Mouse (Mus musculus) frontal cortex, postnatal 14 days (tissue): Measurements from ENCODE around the gene Ints5.

Experiments used
- DNase-seq, 2 experiments: peaks; one replicate each; pipeline ENCODE4 v3.0.0; 2022; ENCODE audit warnings: low spot score in 2 of 2

Gene Ints5

GRCm38 (mm10) chr19:8928689-8929223 lies 36.0 kb downstream of the Ints5 start:
- DNase-seq, result no peak

DNA sequence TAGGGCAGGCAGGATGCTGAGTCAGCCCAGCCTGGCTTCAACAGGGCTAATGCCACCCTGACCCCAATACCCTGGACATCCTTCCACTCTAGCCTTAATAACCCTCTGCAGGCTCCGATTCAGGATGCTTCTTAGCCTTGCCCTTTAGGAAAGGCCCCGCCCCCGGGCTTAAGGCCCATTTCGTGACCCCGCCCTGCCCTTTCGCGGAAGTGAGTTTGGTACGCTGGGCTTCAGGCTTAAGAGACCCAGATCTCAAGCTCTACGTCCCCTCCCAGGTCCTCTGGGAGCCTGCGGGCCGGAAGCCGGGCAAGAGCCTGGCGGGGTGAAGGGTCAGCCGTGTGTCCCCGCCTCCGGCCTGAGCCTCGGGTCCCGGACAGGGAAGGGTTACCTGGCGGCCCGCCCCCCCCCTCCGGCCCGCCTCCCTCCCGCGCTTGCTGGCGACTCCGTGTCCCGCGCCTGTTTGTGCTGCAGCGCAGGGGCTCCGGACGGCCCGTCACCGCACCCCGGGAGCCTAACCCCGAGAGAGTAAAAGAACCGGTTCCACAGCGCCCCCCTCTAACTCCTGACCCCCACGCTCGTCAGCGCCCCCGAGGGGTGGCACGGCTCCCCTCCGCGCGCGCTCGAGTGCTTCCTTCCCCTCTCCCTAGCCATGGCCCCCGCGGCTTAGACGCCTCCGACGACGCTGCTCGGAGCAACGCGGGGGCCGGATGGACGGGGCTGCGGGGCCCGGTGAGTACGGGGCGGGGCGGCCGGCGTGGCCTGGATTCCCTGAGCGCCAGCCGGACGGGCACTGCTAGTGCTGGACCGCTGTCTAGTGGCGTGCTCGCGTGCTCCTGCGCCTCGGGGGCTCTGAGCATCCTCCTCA lies 36.7 kb downstream of the Ints5 start, which contains the start of the genes Rom1 and Eml3:
TSS of gene Rom1 (minus strand) at position 133 of the 865 bp plus-strand sequence.
TSS of gene Eml3 (plus strand) at position 329 of the 865 bp plus-strand sequence.
- DNase-seq, result peak; percentile 57 to 64

DNA sequence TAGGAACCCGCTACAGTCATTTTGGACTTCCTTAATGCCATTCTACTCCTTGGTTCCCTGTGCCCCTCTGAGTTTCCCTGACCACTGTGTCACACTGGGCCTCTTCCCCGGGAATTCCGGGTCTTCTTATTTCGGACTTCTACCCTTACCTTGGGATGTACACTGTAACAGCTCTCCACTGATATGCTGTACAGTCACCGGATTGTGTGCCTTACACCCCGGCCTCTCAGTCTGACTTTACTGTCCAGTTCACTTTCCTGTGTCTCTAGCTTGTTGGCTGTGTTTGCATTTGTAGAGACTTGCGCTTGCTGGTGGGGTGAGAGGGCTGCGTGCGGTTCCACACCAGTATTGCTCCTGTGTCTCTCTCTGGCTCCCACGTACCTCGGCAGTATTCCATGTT lies 37.3 kb downstream of the Ints5 start:
- DNase-seq, result no peak

DNA sequence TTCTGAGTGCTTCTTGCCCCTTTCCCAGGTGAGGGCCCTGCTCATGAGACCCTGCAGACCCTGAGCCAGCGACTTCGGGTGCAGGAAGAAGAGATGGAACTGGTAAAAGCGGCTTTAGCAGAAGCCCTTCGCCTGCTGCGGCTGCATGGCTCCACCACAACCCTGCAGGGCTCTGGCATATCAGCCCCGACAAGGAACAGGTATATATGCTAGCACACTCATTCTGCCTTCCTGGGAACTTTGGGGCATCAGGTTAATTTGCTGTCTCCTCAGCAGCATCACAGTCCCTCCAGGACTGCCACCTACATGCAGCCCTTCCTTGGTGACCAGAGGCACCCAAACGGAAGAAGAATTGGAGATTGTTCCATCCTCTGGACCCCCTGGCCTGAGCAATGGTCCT lies 38.0 kb downstream of the Ints5 start:
- DNase-seq, result no peak

GRCm38 (mm10) chr19:8936736-8937135 lies 43.9 kb downstream of the Ints5 start:
- DNase-seq, result no peak

DNA sequence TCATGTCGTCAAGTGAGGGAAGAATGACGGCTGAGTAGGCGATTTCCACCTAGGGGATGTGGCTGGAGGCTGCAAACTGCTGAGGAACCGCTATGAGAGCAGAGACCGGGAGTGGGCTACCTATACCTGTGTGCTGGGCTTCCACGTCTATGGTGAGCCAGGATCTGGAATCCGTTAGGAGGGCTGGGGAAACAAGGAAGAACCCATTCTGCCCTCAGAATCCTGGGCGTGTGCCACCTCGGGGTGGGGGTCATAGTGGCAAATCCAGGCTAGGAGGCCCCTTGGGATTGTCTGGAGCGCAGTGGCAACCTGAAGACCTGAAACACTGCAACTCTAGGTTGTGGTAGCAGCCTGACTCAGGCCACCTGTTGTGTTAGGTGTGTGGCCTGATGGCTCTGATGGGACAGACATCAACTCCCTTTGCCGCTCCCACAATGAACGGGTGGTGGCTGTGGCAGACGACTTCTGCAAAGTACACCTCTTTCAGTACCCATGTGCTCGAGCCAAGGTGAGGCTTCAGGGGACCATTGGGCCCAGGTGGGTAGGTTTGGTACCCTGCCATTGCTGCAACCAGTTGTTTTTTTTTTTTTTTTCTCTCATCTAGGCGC lies 47.8 kb downstream of the Ints5 start:
- no peak for DNase-seq

GRCm38 (mm10) chr19:8941136-8941514 lies 48.3 kb downstream of the Ints5 start:
- DNase-seq, result no peak

DNA sequence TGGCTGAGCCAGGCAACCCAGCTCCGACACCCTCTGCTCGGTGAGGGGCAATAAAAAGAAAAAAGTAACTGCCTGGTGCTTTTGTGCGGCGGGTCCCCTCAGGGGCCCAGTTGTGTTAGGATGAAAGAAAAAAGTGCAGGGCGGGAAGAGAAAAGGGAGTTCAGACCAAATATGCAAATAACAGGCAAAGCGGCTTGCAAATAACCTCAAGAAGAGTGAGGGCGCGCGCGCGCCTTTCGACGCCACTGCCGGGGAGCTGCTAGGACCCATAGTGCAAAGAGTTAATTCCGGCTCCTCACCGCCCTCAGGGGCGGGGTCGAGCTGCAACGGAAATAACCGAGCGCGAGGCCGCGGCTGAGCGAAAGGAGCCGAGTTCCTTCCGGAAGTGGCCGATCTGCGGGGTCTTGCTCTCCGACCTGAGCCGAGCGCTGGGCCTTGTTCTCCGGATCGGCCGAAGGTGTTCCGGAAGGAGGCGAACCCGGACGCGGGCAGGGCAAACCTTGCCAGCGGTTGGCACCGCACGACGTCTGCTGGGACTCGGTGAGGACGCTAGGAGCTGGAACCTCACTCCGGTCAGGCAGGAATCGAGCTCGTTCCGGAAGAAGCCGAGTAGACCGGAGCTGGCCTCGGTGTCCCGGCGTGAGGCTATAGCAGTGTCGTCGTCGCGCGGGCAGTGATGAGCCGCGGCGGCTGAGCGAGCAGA lies 48.9 kb downstream of the Ints5 start, which contains the start of gene Mta2:
TSS of gene Mta2 (plus strand) at position 361 of the 703 bp plus-strand sequence.
- peak; percentile 93 for DNase-seq

DNA sequence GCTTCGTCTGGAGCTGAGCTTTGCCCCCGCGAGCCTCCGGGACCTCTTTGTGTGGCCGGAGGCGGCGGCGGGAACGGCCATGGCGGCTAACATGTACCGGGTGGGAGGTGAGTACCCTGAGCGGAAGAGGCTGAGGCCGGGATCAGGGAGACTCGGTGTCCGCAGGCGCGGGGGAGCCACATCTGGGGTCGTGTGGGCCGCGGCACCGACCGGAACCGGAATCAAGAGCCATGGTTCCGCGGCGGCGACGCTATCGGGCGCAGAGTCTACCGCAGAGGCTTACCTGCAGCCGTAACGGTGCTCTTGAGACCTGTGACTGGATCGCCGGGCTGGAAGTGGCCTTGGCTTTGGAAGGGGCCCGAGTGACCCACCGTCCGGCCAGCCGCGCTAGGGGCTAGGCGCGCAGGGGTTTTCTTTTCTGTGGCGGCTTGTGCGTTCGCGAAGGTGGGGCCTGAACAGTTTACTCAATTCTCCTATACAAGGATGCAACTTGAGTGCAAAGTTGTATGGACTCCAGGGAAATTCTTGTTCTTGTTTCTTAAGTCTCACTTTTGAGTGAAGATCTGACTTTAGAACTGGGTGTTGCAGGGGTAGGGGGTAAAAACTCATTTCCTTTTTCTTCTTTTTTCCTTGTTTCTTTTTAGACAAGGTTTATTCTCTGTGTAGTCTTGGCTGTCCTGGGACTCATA lies 49.6 kb downstream of the Ints5 start:
- peak in 1 of 2 experiments; percentile 50 for DNase-seq

DNA sequence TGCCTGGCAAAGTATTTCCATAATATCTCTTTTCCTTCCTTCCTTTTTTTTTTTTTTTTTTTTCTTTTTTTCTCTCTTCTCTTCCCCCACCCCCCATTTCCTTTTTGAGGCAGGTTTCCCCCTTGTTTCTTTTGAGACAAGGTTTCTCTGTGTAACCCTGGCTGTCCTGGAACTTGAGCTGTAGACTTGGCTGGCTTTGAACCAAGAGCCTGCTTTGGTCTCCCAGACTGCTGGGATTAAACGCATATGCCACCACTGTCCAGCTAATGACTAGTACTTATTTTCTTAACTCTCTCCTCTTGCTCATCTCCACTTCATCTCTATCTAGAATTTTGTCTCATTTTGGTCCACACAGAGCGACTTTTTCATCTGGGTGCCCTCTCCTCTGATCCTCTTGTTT lies 50.2 kb downstream of the Ints5 start:
- no peak for DNase-seq

GRCm38 (mm10) chr19:8944062-8944461 lies 51.3 kb downstream of the Ints5 start:
- no peak for DNase-seq

DNA sequence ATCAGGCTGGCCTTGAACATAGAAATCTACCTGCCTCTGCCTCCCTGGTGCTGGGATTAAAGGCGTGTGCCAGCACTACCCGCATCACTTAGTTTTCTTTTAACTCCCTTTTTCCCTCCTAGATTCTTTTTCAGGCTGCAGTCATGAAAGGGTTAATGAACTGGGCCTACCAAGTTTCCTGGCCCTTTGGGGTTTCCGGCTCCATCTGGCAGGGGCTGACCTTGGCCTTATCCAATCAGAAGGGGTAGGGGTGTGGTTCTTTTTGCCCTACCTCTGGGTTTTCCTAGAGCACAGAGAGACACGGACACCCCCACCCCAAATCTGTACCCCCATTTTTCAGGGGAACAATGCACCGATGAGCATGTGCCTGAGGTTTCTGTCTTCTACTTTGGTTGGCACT lies 51.9 kb downstream of the Ints5 start:
- no peak for DNase-seq

DNA sequence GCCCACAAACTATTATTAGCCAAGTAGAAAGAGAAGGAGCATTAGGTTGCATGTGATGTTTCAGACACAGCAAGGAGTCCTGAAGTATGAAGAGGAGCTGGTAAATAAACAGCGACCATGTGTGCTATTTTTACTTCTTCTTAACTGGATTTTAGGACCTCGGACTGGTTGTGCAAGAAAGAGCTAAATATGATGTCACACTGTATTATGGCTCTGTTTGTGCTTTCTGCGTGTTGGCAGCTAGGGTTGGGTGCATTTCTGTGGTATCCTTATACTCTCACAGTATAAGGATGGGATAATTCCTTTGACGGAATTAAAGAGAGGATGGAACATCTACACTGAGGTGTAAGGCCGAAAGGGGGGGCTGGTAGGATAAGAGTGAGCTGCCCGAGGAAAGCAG lies 52.4 kb downstream of the Ints5 start:
- no peak for DNase-seq

GRCm38 (mm10) chr19:8946929-8947328 lies 54.1 kb downstream of the Ints5 start:
- DNase-seq, result no peak
